Mouse (Mus musculus): ENCODE results near the gene Slit1. TPM values are rescaled to one million over a fixed set of nuclear protein-coding genes. Genes with fewer than 3 reads are reported as not detected.

The Slit1 gene
- total RNA-seq, 2 experiments from 2014 or later, result 0.50 to 1.2 TPM

- no peak for DNase-seq (ENCODE audit: low spot score)
Observed at GRCm38 (mm10) chr19:41690064-41690463, 53.4 kb downstream of the Slit1 start.

GRCm38 (mm10) chr19:41688251-41688650, 55.2 kb downstream of the Slit1 start:
- DNase-seq (ENCODE audit: low spot score), result no peak

- no peak for DNase-seq (ENCODE audit: low spot score)
Observed at GRCm38 (mm10) chr19:41687836-41688235, 55.6 kb downstream of the Slit1 start.

GRCm38 (mm10) chr19:41686194-41686593, 57.3 kb downstream of the Slit1 start:
- DNase-seq (ENCODE audit: low spot score), result no peak

- DNase-seq (ENCODE audit: low spot score), result no peak
Observed at GRCm38 (mm10) chr19:41685453-41686086, 57.9 kb downstream of the Slit1 start.

- no peak for DNase-seq (ENCODE audit: low spot score)
Observed at GRCm38 (mm10) chr19:41684874-41685273, 58.6 kb downstream of the Slit1 start.

GRCm38 (mm10) chr19:41683951-41684350, 59.5 kb downstream of the Slit1 start:
- no peak for DNase-seq (ENCODE audit: low spot score)

GRCm38 (mm10) chr19:41680267-41680666, 63.2 kb downstream of the Slit1 start:
- no peak for DNase-seq (ENCODE audit: low spot score)

- no peak for DNase-seq (ENCODE audit: low spot score)
Observed at GRCm38 (mm10) chr19:41679028-41679427, 64.4 kb downstream of the Slit1 start.

- no peak for DNase-seq (ENCODE audit: low spot score)
Observed at GRCm38 (mm10) chr19:41677575-41677974, 65.9 kb downstream of the Slit1 start.

GRCm38 (mm10) chr19:41675583-41675982, 67.9 kb downstream of the Slit1 start:
- DNase-seq (ENCODE audit: low spot score), result no peak

GRCm38 (mm10) chr19:41674366-41674765, 69.1 kb downstream of the Slit1 start:
- no peak for DNase-seq (ENCODE audit: low spot score)

- no peak for DNase-seq (ENCODE audit: low spot score)
Observed at GRCm38 (mm10) chr19:41672836-41673235, 70.6 kb downstream of the Slit1 start.

GRCm38 (mm10) chr19:41670931-41671330, 72.5 kb downstream of the Slit1 start:
- no peak for DNase-seq (ENCODE audit: low spot score)

GRCm38 (mm10) chr19:41670473-41670872, 73.0 kb downstream of the Slit1 start:
- no peak for DNase-seq (ENCODE audit: low spot score)

GRCm38 (mm10) chr19:41669747-41670342, 73.6 kb downstream of the Slit1 start:
- no peak for DNase-seq (ENCODE audit: low spot score)

- DNase-seq (ENCODE audit: low spot score), result no peak
Observed at GRCm38 (mm10) chr19:41667591-41667990, 75.9 kb downstream of the Slit1 start.

- DNase-seq (ENCODE audit: low spot score), result no peak
Observed at GRCm38 (mm10) chr19:41665941-41666340, 77.5 kb downstream of the Slit1 start.

- DNase-seq (ENCODE audit: low spot score), result no peak
Observed at GRCm38 (mm10) chr19:41663506-41664242, 79.8 kb downstream of the Slit1 start.

GRCm38 (mm10) chr19:41661466-41661865, 82.0 kb downstream of the Slit1 start:
- DNase-seq (ENCODE audit: low spot score), result no peak

- DNase-seq (ENCODE audit: low spot score), result no peak
Observed at GRCm38 (mm10) chr19:41660999-41661374, 82.5 kb downstream of the Slit1 start.

- DNase-seq (ENCODE audit: low spot score), result no peak
Observed at GRCm38 (mm10) chr19:41660294-41660998, 83.0 kb downstream of the Slit1 start.

All from gastrocnemius, adult 18-20 months (tissue).